Mouse (Mus musculus) urinary bladder, postnatal 36 days (tissue): ENCODE measurements around the gene Ltb4r2.
A peak's percentile ranks its signal among the peaks of the same experiment; 100 is the strongest.

ENCODE experiments used
- DNase-seq, 2 experiments: peaks; one replicate each; pipeline ENCODE4 v3.0.0; 2022; ENCODE audit warnings: low spot score in 2 of 2, mixed read lengths in 1 of 2

Gene Ltb4r2

DNA sequence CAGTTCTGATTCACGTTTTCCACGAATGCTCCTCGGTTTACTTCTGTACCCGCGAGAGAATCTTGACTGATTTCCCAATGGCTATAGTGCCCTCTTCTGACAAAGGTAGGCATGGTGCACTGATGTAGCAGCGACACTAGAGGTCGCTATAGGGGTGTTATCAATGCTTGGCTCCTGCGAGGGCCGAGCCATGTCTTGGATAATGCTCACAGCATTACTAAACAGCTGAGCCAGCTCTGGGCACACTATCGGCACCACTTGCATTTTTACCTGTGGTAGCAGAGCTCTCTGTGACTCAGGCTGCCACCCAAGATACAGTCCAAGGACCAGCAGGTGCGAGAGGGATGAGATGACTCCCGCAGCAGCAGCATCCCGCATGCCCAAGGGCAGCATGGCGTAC, 20.1 kb downstream of the Ltb4r2 start:
- peak in 1 of 2 experiments; percentile 64 for DNase-seq

DNA sequence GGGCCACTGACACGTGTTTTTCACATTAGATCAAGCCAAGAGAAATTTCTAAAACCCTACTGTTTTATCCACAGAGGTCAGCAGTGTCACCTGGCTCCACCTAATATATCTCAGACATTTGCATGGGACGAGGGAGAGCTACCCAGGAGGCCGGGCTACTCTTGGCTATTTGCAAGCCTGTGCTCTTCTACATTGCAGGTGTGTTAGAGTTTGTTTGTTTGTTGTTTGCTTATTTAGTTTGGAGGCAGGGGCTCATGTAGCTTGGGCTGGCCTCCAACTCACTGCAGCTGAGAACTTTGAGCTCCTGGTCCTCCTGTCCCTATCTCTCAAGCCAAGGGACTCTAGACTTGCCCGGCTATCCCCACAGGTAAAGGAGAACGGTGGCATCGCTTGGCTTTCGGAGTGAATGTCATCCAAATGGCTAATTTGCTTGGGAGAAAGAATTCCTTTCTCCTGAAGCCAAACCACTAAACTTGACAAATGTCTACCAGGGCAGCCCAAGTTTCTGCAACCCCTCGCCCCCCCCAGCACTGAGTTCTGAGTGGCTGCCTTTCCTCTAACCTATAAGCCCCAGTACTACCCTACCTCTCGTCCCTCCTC, 21.2 kb downstream of the Ltb4r2 start:
- peak in 1 of 2 experiments; percentile 1 for DNase-seq

DNA sequence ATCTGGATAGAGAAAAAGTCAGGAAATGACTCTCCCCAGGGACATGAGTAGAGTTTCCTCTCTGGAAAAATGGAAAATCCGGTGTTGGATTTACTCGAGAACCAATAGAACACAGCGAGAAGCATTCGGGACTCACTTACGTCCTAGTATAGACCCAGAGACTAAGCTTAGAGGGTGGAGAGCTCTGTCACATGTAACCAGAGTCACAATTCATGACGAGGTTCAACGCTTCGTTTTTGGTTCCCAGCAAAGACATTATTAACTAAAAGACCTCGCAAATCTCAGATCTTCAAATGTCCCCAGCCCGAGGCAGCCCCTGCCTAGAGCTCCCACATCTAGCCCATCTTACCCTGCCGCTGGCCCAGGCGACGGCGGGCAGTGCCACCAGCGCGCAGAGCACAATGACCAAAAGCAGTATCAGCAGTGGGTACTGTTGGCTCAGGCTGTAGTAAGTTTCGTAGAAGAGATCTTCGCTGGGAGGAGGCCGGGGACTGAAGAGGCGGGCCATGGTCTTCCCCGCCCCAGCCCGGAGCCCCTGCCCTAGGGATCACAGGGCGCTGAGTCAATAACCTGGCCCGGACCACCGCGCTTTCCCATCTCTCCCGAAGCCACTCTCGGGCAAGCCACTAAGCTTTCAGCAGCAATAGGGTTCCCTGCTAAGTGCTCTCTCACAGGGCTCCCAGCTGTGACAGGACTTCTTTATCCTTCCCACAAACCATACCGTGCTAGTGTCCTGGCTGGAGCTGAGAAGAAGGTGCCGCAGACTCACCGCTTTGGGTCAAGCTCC, 22.1 kb downstream of the Ltb4r2 start:
- peak; percentile 2 to 7 for DNase-seq

DNA sequence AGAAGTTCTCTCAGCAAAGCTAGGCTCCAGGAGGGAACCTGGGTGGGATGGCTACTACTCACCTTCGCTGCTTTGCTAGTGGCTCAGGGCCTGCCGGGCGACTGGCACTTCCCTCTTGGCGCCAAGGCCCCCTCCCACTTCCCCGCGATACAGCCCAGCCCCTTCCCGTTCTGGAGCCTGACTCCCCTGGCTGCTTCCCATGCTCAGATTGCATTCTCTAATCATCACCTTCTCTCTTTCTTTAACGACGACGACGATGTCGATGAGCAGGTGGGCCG, 22.7 kb downstream of the Ltb4r2 start, which contains the start of gene Adcy4:
TSS of gene Adcy4 (minus strand) at position 138 of the 278 bp plus-strand sequence.
- peak in 1 of 2 experiments; percentile 2 for DNase-seq

DNA sequence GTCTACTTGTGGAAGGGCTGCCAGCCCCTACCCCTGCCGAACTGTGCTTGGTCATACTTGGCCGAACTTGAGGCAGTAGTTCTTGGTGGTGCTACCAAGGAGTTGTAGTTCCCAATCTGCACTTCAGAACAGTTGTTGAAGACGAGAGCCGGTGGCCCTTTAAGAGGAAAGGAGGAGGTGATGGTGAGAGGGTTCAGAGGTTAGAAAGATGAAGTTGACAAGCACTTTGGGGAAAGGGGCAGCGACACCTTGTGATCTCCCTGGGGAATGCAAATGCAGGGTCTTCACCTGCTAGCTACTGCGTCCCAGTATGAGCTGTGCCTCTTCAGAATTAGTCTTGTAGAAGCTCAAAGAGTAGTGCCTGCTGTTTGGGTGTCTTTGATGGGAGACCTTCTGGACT, 24.0 kb downstream of the Ltb4r2 start:
- peak; percentile 0 for DNase-seq

DNA sequence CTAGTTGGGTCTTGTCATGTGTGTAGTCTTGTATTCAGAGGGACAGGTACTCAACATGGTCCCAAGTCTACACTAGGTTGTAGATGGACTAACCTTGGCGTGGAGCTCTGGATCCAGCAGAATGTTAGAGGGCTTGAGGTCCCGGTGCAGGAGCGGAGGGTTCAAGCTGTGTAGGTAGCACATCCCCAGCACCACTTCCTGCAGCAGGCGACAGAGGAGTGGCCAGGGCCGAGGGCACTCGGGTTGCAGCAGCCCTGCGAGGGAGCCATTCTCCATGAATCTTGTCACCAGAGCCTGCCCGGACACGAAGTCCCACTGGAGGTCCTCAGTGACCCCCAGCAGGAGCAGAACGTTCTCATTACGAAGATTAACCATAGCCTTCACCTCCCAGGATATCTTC, 26.5 kb downstream of the Ltb4r2 start:
- DNase-seq = peak in 1 of 2 experiments; percentile 0

DNA sequence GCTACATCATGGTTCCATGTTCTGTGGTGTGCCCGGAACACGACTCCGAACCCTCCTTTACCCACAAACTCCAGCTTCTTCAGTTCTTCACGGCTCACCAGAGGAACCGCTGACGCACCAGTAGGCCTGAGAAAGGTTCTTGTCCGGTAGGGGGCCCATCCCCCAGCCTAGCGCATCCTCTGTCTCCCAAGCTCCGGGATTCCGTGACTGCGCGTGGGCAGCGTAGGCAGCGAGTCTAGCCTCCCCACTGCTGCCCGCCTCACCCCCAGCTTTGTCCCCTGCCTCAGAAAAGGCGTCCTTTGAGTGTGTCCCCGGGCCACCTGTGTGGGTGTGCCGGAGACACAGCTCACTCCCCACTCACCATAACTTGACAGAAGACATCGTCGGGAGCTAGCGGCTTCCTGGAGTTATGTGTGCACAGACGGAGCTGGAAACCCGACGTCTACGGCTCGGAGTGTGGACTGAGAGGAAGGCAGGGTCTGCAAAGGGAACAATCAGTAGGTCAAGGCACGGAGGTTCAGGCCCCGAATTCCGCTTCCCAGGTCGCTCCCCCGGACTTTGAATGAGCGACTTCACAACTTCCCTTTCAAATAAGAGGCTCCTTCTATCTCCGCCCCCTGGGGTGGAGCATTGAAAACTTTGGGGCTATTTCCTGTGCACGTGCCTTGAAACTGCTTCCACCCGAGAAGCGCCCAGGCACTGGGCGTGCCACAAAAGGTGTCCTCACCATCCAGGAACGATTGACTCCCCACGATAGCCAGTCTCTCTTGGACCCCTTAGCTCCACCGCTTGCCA, 27.2 kb downstream of the Ltb4r2 start, which contains the start of gene Ripk3:
TSS of gene Ripk3 (minus strand) at position 610 of the 795 bp plus-strand sequence.
- peak; percentile 34 to 64 for DNase-seq

DNA sequence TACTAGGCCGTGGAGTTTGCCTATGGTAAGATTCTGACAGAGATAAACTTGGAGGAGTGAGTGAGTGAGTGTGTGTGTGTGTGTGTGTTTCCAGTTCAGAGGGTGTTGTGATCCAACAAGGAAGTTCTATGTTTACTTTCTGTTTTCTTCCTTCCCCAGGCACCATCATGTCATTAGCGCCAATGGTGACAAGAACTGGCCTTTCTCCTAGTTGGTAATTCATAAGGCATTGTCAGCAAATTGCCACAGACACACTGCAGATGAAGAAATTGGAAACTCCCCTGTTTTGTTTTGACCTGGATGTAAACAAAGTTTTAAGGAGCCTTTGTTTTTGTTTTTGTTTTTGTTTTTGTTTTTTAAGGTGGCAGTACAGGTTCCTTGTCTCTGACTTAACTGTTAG, 32.2 kb downstream of the Ltb4r2 start:
- DNase-seq = no peak

DNA sequence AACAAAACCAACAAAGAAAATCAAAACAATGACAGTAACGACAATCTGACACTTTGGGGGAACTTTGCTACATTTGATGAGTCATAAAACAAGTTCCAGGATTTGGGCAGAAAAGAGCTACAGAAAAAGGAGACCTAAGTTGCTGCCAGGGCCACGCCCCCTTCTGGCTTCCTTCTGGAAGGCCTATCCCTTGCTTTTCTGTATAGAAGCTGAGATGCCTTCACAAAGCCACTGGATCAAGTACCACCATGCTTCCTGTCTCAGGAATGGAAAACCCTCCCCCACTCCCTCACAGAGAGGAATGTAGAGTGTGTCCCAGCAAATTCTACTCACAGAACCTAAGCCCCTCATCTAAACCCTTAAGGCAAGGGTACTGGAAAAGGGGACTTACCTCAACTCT, 32.7 kb downstream of the Ltb4r2 start:
- peak in 1 of 2 experiments; percentile 0 for DNase-seq

DNA sequence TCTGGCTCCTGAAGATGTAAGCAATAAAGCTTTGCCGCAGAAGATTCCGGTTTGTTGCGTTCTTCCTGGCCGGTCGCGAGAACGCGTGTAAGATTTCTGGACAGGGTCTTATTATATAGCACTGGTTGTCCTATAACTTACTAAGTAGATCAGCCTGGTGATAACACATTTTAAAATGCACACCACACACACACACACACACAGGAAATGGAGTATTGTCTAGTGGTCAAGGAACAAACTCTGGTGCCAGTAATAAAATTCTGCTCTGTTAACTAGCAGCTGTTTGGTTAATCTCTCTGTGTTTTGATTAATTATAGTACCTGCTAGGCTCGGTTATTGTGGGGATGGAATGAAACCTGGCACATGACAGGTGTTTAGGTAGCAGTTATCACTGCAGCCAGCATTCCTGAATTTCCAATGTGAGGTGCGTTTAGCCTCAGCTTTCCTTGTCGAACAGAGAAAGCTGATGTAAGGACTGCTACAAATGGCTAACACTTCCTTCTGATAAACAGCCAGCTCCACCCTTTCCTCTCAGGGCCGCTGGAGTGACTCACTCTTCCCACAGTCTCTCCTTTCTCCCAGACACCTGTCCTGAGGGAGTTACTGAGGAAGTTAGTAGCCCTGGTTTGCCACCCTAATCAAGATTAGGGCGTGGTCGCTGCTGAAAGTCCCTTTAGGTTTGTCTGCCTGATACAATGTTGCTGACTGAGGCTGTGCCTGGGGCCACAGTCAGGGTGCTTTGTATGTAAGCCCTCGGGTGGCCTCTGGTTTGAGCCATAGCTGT, 34.3 kb downstream of the Ltb4r2 start:
- DNase-seq = peak in 1 of 2 experiments; percentile 4
